Mouse (Mus musculus) cerebellum, adult 9-11 months (tissue): ENCODE results near the gene Dnah12.
A peak's percentile ranks its signal among the peaks of the same experiment; 100 is the strongest.
"Not testable (repeated sequence)": the region's sequence is repeated elsewhere in the genome, so short reads cannot be mapped to it uniquely, and the experiment has no call there.

ENCODE experiments used
- DNase-seq: peaks from one replicate; pipeline ENCODE4 v3.0.0; 2022

Dnah12 gene

DNA sequence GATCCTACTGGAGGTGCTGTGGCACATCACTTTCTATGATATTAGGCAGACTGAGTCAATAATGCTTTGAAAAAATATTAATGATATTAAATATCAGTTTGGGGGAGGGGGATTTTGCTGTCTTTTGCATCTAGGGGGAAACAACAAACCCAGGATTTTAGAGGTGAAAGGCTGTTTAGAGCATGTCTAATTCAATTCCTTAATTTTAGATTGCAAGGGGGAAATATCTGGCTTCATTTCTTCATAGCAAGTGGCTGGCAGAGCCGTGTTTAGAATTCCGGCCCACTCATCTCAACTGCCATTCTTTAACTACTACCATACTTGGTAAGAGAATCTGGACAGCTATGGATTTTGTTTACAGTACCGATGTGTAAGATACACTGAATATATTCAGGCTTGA, at the start of gene Dnah12:
TSS of gene Dnah12 (plus strand) at position 301 of the 400 bp plus-strand sequence.
- DNase-seq: no peak

DNA sequence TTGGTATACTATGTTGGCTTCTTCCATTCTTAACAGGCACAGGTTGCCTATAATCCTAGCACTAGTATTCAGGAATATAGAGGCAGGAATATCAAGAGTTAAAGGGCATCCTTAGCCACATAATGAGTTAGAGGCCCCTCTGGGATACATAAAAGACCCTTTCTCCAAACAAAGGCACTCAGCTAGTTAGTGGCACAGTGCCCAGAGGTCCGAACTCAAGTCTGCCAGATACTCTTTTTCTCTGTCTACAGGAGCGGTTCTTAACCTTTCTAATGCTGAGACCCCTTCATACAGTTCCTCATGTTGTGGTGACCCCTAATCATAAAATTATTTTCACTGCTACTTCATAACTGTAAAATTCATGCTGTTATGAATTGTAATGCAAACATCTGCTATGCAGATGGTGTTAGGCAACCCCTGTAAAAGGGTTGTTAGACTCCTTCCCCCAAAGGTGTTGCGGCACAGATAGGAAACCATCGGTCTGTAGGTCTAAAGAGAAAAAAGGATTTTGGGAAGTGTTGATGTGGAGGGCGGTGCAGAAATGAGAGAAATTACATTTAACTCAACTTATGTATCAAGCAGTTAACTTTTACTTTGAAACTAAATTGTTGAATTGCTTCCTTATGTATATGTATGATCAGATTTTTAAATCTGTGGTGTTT, 47.0 kb upstream of the Dnah12 start:
- no peak for DNase-seq

DNA sequence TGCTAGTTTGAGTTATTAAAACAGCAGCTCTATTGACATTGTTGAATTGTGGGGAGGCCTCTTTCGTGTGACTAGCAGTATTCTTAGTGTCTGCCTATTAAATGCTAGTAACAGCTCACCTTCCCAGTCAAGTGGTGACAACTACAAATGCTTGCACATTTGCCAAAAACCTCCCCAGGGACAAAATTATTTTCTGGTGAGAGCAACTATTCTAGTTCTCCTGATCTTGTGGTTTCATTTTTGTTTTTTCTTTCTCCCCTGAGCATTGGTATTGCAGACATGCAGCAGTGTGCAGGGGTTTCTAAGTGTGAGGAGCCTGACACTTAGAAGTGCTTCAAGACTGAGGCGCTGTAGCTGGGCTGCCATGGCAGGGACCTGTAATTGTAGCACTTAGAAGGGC, 45.3 kb upstream of the Dnah12 start:
- DNase-seq: no peak

DNA sequence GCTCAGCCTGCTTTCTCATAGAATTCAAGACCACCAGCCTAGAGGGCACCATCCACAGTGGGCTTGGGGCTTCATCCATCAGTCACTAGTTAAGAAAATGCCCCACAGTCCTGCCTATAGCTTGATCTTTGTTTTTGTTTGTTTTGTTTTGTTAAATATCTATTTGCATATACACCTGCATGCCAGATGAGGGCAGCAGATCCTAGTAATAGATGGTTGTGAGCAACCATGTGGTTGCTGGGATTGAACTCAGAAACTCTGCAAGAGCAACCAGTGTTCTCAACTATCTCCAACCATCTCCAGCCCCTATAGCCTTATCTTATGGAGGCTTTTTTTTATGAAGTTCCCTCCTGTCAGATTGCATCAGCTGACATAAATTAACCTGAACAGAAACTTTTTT, 41.2 kb upstream of the Dnah12 start:
- no peak for DNase-seq

DNA sequence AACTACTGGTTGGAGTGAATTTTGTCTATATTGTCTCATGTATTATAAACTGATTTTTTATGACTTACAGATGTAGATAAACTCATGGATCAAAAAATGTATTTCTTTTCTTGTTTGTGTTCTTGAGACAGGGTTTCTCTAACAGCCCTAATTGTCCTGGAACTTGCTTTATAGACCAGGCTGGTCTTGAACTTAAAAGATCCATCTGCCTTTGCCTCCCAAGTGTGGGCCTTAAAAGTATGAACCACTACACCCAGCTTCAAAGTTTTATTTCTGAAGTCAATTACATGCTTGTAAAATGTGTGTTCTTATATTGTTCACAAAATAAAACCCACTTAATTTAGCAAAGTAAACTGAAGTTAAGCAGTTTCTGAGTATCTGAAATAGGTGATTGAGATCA, 34.9 kb upstream of the Dnah12 start:
- DNase-seq: no peak

DNA sequence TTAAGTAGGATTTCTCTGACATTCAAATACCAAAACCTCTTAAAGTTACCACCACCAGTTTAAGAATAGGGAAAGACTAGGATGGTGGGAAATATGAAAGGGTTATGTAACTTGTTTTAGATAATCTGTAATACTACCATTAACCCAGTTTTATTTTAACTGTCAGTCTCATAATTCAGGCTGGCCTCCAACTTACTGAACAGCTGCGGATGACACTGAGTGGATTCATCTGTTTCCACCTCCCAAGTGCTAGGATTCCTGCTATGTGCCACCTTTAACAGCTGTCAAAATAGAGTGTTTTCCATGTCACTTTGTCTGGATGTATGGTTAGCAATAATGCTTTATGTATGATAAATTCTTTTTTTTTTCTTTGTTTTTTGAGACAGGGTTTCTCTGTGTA, 32.8 kb upstream of the Dnah12 start:
- DNase-seq: no peak

DNA sequence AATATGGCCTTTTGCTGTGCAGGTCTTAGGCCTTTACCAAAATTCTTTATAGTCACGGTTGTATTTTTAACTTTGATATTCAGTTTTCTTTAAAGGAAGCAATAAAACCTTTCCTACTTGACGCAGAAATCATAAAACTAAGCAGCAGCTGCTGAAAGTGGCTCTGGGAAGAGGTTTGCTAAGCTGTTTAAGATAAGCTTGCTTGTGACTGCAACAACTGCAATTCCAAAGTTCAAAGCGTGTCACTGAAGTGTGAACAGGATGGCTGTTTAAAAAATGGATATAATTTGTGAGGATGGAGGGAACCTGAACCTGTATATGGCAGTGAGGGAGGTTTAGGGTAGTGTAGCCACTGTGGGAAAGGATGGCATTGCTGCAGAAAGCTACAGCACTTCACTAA, 31.1 kb upstream of the Dnah12 start:
- no peak for DNase-seq

DNA sequence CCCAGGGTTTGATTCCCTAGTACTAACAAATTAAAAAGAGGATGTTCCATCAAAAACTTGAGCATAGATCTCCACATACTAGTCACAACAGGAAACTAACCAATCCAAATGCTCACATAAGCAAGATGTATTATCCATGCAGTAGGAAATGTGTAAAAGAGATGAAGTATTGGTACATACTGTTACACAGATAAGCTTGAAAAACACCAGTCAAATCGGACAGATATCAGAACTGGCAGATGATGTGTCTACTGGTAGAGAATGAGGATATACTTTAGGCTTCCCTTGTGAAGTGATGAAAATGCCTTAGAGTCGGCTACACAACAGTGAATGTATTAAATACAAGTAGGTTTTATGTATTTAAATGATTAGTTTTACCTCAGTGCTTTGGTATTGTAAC, 30.6 kb upstream of the Dnah12 start:
- no peak for DNase-seq

DNA sequence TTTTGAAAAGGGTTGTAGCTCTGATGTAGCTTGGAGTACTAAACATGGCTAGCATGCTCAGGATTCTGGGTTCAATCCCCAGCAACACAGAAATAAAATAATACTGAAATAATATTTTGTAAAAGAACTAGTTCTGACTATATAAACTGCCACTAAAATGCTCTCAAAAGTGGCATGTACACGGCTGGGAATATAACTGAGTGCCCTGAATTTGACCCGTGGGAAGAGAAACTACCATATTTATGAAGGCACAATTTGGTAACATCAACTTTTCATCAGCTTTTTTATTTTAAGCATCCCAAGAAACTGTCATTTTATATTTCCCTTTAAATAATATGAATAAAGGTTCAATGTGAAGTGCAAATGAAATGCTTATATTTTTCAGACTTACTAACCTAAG, 29.2 kb upstream of the Dnah12 start:
- DNase-seq: no peak

DNA sequence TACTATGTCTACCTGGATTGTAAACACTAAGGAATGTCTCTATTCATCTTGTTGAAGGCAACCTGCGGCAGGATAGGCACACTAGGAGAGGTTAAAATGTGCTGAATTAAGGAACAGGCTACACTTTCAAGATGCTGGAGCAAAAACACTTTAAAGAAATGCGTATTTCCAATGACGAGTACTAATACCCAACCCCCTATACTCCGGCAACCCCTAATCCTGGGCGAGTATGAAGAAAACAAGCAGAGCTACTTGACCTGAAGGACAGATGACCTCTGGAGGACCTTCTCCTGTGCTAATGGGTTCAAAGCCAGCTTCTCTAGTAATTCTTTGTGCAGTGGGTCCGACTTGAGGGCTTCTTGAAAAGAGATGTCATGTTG, 25.1 kb upstream of the Dnah12 start:
- no peak for DNase-seq

DNA sequence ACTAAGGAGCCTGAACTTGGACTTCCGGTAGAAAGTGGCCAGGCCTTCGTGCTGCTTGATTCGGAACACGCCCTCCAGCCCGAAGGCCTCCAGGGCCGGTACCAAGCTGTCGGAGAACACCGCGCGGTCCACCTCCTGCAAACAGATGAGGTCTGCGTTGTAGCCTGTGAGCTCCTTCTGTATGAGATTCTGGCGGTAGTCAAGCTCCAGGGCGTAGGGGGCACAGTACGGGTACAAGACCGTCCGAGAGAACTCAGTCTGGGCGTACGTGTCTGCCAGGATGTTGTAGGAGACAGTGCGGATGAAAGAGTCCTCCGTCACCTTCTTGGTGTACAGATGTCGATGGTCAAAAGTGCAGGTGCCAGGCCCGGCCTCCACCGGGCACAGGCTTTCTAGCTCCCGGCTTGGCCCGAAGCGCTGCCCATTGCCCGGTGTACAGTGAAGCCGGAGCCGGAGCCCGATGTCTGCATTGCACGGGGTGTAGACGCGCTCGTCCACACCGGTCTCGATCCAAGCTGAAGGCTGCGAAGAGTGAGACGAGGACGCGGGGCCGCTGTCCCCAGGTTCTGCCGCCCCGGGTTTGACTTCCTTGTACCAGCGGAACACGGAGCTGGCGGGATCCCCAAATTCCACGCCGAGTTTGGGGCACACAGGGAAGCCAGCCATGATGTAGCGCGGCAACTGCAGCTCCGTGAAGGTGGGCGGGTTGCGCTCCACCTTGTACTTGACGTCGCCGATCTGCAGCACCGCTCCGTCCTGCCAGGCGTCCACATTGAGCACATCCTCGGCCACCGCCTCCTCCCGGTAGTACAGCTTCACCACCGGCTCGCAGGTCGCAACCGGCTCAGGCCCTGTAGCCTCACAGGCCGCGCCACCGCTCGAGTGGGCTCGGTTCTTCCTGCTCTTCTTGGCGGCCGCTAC, 24.4 kb upstream of the Dnah12 start:
- DNase-seq: peak; percentile 20

DNA sequence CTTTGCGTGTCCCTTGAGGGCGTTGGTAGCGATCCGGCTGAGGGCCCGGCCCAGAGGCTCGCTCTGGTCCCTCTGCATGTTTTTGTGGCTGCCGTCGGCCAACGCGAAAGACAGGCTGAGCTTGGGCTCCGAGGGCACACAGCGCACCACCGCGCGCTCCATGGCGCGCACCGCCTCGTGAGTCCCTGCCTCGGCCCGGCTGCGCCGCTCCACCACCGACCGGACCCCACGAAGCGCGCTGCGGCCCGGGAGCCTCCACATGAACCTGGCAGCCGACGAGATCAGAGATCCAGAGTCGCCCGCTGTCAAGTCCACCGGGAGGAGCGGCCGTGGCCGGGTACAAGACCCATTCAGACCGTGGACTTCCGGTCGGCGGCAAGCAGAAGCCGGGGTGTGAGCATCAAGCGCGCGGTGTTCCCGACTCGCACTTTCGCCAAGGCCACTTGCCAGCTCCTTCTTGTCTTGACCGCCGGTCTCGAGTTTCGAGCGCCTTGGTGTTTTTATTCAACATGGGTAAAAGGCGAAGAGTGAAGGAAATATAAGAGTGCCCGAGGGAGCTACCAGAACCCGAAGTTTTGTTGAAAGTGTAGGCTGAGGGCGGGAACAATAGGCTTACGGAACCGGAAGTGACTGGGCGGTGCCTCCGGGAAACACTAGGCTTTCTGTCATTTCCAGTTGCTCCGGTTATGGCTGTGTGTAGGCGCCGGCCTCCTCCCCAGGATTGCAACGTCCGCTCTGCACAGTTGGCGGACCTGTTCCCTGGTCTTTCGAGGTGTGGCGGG, 23.6 kb upstream of the Dnah12 start, which contains the start of gene Pde12:
TSS of gene Pde12 (minus strand) at position 592 of the 782 bp plus-strand sequence.
- peak; percentile 91 for DNase-seq

DNA sequence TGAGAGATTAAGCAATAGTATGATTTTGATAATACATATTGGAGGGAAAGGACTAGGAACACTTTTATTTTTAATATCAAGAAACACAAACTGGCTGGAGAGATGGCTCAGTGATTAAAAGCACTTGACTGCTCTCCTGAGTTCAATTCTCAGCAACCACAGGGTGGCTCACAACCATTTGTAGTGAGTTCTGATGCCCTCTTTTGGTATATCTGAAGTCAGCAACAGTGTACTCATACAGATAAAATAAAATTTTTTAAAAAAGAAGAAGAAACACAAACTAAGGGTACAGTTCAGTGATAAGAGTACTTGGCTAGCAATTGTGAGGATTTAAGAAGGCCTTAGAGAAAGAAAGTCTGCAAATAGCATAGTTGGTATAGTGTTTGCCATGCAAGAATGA, 22.1 kb upstream of the Dnah12 start:
- DNase-seq: no peak

DNA sequence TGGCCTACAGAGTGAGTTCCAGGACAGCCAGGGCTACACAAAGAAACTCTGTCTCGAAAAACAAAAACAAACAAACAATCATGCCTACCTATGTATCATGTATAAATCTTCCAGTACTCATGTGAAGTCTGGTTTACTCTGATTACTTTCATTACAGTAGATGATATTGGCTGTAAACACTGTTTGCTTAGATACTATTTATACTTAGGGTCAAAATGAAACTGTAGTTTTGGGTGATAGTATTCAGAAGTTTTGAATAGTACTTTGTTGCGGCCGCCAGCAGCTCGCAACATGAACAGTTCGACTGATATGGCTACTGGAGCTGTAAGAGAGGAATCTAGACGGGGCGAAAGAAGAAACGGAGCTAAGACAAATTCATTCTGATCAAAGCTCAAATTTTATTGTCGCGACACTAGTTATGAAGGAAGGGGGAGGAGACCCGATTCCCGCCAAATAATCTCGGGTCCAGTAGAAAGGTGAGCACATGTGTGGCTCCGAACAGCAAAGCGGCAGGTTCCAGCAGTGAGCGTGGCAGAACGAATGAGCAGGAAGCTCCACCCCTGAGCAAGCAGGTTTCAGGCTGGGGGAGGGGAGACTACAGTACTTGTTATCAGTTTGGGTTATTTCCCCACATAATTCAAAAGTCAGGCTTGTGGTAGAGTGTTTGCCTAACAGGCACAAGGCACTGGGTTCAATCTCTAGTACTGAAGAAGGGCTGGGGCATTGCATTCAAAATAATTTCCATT, 21.0 kb upstream of the Dnah12 start:
- not testable (repeated sequence) for DNase-seq

DNA sequence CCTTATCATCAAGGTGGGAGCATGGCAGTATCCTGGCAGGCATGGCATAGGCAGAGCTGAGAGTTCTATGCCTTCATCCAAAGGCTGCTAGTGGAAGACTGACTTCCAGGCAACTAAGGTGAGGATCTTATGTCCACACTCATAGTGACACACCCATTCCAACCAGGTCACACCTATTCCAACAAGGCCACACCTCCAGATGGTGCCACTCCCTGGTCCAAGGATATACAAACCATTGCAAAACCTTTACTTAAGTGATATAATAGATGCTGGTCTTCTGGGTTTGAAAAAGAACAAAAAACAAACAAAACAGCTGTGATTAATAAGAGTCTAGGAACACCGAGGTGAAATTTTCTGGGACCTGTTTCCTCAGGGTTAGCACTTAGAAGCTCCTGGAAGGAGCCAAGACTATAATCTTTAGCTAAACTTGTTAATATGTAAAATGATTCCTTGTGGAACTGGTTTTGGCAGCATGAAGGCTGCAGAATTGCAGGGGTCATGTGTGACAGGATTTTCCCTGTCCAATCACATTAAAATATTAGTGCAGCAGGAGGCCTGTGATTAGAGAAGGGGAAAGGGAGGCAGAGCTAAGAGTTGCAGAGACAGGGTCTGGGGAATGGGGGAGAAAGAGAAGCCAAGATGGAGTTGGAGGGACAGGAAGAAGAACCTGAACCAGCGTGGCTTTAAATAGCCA, 18.5 kb upstream of the Dnah12 start:
- not testable (repeated sequence) for DNase-seq

DNA sequence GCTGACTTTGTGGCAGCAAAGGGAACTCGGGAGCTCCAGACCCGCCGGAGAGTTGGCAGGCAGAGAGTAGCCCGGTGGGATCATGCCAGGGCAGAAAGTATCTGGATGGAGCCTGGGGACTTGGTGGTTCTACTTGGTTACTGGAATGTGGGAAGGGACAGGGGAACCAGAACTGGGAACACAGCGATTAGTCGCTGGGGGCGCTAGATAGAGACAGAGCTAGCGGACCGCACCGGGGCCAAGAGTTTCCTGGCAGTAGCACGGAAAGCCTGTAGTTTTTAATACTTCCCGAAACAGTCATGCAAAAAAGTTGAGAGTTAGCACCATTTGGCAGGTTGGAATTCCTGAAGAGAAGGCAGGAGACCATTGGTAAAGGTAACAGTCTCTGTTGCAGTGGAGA, 17.7 kb upstream of the Dnah12 start:
- DNase-seq: no peak

DNA sequence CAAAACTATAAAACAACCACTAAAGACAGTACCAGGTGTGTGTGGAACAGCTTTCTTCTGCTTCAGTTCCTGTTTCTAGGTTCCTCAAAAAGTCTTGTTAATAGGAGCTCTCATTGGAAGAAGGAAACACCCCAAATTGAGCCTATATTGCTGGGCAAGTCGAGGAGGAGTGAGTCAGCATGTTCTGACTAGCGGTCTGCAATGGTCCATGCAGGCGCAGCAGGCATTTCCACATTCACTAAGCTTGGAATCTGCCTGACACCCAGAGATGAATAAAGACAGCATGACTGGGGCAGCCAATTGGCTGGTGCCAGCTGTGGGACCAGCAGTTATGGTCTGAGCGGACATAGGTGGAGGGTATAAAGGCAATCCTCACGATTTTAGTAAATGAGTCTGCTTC, 17.3 kb upstream of the Dnah12 start:
- DNase-seq: no peak

DNA sequence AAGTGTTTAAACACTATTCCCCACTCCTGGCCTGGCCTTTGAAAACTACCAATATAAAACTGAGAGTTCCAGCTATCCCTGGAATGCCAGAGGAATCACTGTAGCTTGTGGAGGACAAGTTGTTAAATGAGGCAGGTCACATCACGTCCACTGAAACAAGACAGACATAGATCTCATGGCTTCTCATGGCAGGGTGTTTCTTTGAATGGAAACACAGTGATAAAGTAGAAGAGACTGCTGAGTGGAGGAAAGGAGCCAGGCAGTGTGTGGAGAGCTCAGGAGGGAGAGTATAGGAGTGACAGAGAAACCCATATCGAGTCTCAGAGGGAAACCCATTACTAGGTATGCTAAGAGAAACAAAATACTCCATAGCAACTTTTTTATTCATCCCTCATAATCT, 2.3 kb upstream of the Dnah12 start:
- no peak for DNase-seq

DNA sequence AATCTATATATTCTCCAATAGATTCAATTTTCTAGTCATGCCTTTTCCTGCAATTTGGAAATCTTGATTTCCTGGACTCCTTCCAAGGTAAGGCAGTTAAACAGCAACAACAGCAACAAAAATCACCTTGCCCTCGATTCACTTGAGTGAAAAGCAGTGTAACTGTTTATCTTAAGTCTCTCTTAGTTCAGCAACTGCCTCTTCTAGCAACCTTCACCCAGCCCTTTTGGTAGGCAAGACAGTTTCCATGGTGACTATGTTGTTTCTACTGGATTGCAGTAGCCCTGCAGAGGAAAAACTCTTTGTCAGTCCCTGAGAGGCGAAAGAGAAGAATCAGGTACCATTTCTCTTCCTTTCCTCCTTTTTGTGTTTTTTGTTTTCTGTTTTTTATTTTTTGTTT, 1.7 kb upstream of the Dnah12 start:
- no peak for DNase-seq

DNA sequence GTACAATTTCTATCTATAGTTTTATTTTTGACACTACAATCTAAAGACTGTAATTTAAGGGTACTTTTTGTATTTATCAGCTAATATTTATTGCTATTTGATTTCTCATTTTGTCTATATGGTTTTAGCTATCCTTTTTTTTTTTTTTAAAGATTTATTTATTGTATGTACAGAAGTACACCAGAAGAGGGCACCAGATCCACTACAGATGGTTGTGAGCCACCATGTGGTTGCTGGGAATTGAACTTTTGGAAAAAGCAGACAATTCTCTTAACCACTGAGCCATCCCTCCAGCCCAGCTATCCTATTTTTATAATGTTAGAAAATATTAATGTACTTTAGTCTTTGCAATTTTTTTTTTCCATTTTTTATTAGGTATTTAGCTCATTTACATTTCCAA, 4.8 kb downstream of the Dnah12 start:
- no peak for DNase-seq

DNA sequence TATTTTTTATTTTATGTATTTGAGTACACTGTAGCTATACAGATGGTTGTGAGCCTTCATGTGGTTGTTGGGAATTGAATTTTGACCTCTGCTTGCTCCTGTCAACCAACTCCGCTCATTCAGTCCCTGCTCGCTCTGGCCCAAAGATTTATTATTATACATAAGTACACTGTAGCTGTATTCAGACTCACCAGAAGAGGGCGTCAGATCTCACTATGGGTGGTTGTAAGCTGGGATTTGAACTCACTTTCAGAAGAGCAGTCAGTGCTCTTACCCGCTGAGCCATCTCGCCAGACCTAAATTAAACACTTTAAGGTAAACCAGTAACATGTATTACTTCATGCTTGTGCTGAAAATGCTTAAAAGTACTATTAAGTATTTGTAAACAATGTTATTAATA, 12.2 kb downstream of the Dnah12 start:
- not testable (repeated sequence) for DNase-seq

DNA sequence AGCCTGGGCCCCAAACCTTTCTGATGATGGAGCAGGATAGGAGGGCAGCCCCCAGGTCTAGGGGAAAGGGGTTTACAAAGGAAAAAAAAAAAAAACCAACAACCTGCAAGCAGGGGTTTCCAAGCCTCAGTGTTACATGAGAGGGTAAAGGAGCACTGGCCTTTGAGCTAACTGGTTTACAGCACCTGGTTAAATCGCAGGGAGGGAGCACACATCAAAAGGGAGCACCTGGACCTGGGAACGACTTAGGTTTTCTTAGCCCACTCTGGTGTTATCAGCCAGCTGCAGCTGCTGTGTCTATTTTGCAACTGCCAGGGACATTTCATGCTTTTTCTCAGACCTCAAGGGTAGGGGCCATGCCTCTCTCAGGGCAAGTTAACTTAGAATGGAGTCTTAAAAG, 26.6 kb downstream of the Dnah12 start:
- not testable (repeated sequence) for DNase-seq
